Mouse (Mus musculus): ENCODE data around the gene Dbndd2.

Dbndd2 gene

GRCm38 (mm10) chr2:164485681-164486257, at the start of gene Dbndd2:
TSS of gene Dbndd2 (plus strand) at chr2:164486106.
- no peak for DNase-seq (ENCODE audit: low read depth, low spot score)

GRCm38 (mm10) chr2:164436215-164436913, 49.5 kb upstream of the Dbndd2 start:
- DNase-seq (ENCODE audit: low read depth, low spot score), result no peak

GRCm38 (mm10) chr2:164436961-164437360, 48.9 kb upstream of the Dbndd2 start:
- no peak for DNase-seq (ENCODE audit: low read depth, low spot score)

DNA sequence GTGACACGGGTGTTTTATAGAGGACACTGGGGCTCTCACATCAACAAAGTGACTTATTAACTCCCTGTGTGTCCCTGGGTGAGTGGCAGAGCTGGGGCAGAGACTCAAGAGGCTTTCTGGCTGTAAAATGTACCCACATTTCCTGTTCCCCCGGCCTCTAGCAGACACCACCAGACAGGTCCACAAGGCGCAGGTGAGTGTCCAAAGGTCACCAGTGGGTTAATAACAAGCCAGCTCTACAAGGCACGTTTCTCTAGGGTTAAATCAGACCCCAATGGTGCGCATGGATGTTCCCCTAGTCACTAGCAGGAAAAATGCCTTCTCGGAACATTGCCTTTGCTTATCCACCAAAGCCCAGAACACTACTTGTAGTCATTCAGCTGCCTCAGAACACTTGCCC, 48.2 kb upstream of the Dbndd2 start:
- no peak for DNase-seq (ENCODE audit: low read depth, low spot score)

- DNase-seq (ENCODE audit: low read depth, low spot score), result no peak
Observed at GRCm38 (mm10) chr2:164438257-164438656, 47.6 kb upstream of the Dbndd2 start.

DNA sequence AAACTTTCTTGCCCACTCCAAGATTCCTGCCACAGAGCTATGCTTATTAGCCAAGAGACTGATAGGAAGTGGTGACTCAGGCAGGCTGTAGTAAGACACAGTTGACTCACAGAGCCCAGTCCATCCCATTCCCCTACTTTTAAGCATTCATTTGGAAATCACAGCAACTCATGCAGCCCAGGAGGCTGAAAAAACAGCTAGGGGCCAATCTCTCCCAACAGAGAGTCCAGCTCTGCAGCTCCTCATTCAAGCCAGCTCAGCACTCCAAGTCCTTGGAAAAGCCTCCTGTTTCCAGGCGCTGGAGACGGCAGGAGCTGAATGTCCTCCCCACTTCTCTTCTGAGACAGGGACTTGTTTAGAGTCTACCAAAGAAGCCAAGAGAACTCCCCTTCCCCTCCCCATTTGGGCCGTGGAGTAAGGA, 46.9 kb upstream of the Dbndd2 start:
- DNase-seq (ENCODE audit: low read depth, low spot score), result no peak

DNA sequence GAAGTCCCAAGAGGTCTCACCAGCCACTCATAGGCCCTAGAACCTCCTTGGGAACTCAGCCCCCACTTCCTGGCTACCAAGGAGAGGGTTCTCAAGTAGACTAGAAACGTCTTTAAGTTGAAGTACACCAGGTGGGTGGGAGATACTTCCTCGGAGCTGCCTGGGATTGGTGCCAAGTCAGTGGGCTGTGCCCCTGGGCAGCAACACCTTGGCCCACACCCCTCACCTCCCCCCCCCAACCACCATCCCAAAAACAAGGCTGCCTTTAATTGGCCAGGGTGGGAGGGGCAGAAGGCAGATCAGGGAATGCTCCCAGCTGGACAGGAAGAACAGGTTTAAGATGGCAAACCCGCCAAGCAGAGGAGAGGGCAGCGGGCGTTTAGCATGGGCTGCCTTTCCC, 45.6 kb upstream of the Dbndd2 start:
- no peak for DNase-seq (ENCODE audit: low read depth, low spot score)

DNA sequence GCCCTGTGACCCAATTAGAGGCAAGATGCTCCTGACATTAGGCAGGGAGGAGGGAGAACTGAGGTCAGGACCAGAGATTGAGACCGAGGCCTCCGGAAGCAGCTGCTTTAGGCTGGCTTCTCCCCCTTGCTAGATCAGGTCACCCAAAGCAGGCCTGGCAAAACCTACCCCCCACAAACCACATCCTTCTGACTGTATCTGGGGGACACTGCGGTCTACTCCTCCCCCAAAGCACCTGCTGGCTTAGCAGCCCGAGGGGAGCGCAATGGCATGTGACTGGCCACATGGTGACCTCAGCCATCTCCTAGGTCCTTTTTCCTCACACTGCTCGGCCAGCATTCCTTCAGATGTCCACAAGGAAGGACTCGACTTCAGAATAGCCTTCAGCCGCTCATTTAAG, 44.8 kb upstream of the Dbndd2 start:
- no peak for DNase-seq (ENCODE audit: low read depth, low spot score)

DNA sequence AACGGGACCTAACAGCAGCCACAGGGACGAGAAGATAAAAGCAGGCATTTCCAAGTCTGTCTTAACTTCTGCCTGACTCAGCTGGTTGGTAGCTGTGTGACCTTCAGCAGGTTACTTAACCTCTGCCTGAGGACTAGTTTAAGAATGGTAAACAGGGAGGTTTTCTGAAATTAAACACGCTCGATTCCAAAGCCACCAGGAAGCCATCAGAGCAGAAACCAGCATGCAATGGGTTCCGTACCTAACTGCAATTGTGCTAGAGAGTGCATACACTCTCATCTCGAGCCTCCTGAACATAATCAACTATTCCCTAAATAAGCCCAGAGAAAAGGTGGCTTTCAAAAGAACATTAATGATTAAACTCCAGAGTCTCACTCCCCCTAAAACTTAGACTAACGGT, 44.2 kb upstream of the Dbndd2 start:
- DNase-seq (ENCODE audit: low read depth, low spot score), result no peak

DNA sequence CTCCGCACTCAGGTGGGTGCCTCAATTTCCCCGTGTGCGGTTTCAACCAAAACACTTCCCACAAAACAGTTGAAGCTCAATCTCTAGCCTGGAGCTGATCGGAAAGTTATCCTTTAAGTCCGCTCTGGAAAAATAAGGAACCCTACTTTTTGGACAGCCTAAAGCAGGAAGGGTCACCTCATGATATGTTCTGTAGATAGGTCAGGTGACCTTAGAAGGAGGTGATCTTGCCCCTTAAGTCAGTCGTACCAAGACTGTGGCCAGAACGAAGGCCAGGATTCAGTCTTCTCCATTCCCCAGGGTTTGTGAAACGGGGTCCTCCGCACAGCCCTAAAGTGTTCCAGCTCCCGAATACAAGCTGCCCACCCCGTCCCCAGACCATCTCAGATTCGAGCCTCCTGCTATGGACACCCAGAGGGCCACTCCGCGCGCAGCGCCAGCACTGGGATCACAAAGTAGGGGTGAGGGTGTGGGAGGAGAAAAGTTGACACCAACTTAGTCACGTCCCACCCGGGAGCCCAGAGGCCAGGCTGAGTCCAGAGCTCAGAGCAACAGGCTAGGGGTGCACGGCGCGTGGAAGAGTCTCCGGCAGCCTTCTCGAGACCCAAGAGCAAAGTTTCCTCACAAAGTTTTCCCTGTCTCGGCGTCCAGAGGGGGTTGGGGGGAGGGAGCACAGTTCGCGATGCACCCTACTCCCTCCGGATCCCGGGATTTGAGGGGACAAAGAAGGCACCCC, 43.4 kb upstream of the Dbndd2 start:
- DNase-seq (ENCODE audit: low read depth, low spot score), result no peak

- no peak for DNase-seq (ENCODE audit: low read depth, low spot score)
Observed at GRCm38 (mm10) chr2:164443051-164443437, 42.9 kb upstream of the Dbndd2 start.

DNA sequence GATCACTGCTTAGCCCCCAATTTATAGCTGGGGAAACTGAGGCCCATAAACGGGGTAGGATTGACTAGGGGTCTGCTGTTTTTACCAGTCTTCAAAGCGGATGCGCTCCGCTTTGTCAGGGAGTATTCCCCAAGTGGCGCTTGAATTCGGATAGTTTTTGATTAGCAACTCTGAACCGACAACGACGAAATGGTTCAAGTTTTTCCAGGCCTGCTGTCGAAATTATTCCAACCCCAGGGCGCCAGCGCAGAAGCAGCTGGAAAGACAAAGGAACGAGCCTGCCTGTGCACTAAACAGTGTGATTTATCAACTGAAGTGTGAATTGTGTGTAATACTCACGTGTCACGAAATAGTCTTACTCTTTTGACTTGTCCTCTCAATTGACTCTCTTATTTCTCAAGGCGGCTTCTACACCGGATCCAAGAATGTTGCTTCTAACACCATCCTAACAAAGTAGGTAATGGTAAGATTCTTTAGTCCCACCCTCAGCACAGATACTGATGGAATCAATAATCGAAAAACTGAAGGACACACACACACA, 42.4 kb upstream of the Dbndd2 start, which contains the start of gene Sdc4:
Gene Sdc4, minus strand, starts transcription at position 428 of the 541 bp plus-strand sequence.
- no peak for DNase-seq (ENCODE audit: low read depth, low spot score)

- no peak for DNase-seq (ENCODE audit: low read depth, low spot score)
Observed at GRCm38 (mm10) chr2:164444701-164445100, 41.2 kb upstream of the Dbndd2 start.

GRCm38 (mm10) chr2:164445399-164446085, 40.4 kb upstream of the Dbndd2 start:
- DNase-seq (ENCODE audit: low read depth, low spot score), result no peak

- DNase-seq (ENCODE audit: low read depth, low spot score), result no peak
Observed at GRCm38 (mm10) chr2:164446086-164446469, 39.8 kb upstream of the Dbndd2 start.

DNA sequence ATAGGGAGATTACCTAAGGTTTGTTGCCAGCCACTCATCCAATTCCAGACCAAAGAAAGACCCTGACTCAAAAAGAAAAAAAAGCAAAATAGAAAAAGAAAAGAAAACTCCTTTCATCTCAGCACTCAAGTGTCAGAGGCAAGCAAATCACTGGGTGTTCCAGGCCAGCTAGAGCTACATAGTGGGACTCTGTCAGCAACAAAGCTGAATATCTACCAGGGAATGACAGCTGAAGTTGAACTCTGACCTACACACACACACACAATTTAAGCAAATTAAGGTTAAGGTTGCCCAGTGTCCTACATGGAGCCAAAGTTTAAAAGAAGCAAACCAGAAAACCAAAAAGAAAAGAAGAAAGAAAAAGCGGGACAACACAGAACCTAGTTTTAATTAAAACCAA, 37.8 kb upstream of the Dbndd2 start:
- DNase-seq (ENCODE audit: low read depth, low spot score), result no peak

- DNase-seq (ENCODE audit: low read depth, low spot score), result no peak
Observed at GRCm38 (mm10) chr2:164448921-164449320, 37.0 kb upstream of the Dbndd2 start.

DNA sequence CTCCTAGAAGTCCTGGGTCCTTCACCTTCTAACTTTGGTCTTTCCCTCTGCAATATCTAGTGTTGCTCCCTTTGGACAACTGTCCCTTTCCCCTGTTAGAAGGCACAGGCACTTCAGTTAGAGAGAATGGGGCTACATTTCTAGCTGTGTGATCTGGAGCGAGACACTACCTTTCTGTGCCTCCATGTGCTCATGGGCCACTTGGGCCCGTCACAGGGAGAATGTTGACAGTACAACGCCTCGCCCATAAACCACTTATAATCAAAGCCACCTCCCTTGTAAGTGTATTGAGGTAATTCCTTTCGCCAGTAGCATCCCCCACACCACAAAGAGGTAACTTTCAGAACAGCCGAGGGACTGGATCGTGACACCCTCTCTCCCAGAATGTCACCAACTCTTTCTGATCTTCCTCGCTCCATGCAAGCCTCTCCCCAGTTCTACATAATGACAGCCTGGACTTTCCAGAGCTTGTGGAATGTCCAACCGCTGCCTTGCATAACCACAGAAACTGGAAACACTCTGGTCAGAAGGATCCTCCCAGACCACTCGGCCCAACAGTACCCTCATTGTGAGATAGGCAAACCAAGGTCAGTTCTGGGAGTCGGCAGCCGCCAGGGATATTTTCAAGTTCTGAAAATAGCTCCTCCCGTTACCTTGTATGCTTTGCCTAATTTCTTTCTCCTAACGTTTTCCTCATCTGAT, 36.4 kb upstream of the Dbndd2 start:
- no peak for DNase-seq (ENCODE audit: low read depth, low spot score)

DNA sequence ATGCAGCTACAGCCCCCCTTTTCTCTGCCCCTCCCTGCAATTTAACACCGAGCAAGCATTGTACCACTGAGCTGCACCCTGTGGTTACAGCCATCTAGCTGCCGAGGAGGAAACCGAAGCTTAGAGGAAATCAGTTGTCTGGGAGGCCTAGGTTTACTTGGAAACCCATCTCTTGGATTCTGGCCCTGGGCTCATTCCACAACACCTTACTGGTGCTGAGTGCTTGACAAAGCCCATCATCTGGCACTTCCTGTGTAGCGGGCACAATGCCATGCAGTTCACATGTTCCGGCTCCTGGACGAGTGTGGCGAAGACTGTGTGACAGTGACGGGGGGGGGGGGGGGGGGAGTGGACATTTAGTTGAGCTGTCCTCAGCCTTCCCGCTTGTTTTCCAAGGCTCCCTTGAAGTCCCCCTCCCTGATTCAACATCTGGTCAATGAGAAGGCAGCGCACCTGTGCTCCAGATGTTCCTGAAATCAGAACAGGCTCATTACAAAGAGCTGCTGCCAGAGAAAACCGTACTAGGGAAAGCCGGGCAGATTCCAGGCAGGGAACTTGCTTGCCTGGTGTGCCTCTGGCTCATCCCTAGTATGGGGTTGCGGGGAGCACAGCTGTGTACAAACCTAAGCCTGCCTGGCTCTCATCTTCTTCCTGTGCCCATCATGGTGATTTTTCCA, 33.8 kb upstream of the Dbndd2 start:
- DNase-seq (ENCODE audit: low read depth, low spot score), result no peak

GRCm38 (mm10) chr2:164453047-164453757, 32.7 kb upstream of the Dbndd2 start:
- DNase-seq (ENCODE audit: low read depth, low spot score), result no peak
